Mouse (Mus musculus) midbrain, embryonic 16.5 days (tissue): ENCODE measurements around the gene Ssx2ip. TPM values are rescaled to one million over a fixed set of nuclear protein-coding genes. Genes with fewer than 3 reads are reported as not detected.

ENCODE experiments used
- ATAC-seq: fragments of 200-750 bp; cut with Nextera tagmentation; 2 replicates; pipeline ENCODE4 v1.8.0; 2017; ENCODE audit warnings: moderate TSS enrichment
- H3K27ac ChIP-seq: fragments of 300-500 bp; sonication (generic); 2 replicates; pipeline ENCODE4 v1.5.1; 2014; ENCODE audit warnings: mild to moderate bottlenecking, low read length, mixed read lengths
- H3K27me3 ChIP-seq: fragments of 300-500 bp; sonication (generic); 2 replicates; pipeline ENCODE4 v1.6.1; 2014; ENCODE audit warnings: low read depth, low read length, mixed read lengths; ENCODE audit not compliant: control insufficient read depth, insufficient read depth
- H3K36me3 ChIP-seq: fragments of 300-500 bp; sonication (generic); 2 replicates; pipeline ENCODE4 v1.6.1; 2014; ENCODE audit warnings: mild to moderate bottlenecking, low read length, moderate library complexity, mixed read lengths; ENCODE audit not compliant: control insufficient read depth, insufficient read depth
- H3K4me1 ChIP-seq: fragments of 300-500 bp; sonication (generic); 2 replicates; pipeline ENCODE4 v1.6.1; 2014; ENCODE audit warnings: mild to moderate bottlenecking, low read length, mixed read lengths; ENCODE audit not compliant: control insufficient read depth, insufficient read depth
- H3K4me2 ChIP-seq: fragments of 300-500 bp; sonication (generic); 2 replicates; pipeline ENCODE4 v1.6.1; 2014; ENCODE audit warnings: mild to moderate bottlenecking, low read length, mixed read lengths
- H3K4me3 ChIP-seq: fragments of 300-500 bp; sonication (generic); 2 replicates; pipeline ENCODE4 v1.5.1; 2014; ENCODE audit warnings: low read depth, mild to moderate bottlenecking, low read length, moderate library complexity, mixed read lengths
- H3K9ac ChIP-seq: fragments of 300-500 bp; sonication (generic); 2 replicates; pipeline ENCODE4 v1.6.1; 2014; ENCODE audit warnings: low read depth, low read length, mixed read lengths
- H3K9me3 ChIP-seq: fragments of 300-500 bp; sonication (generic); replicated peaks from 2 replicates; pipeline ENCODE4 v1.6.1; 2014; ENCODE audit warnings: mild to moderate bottlenecking, low read length, mixed read lengths; ENCODE audit not compliant: control insufficient read depth, poor library complexity, severe bottlenecking
- WGBS: fragments of 180-500 bp; shearing (Covaris S2); extraction: QIAGEN DNeasy Blood & Tissue Kit; methylation state at CpG from one replicate; pipeline ENCODE4 v1.1.7; 2014; 5-methylcytosine and 5-hydroxymethylcytosine counted together
- polyA plus RNA-seq: library from polyadenylated mRNA; unstranded; fragments of >200 nt; fragmentation: Nextera tagmentation; extraction: Ambion mirVana; gene quantifications from 2 replicates; pipeline ENCODE4 v1.2.1, GENCODE M21; 2015

Gene Ssx2ip
- polyA plus RNA-seq, 1 experiment from 2014 or later: 18.0 TPM

GRCm38 (mm10) chr3:146376337-146377130 is 27.9 kb upstream of the Ssx2ip start:
- no peak for ATAC-seq
- Histone ChIP-seq H3K4me1 (no peaks in the 10 kb centered on the region), H3K9ac (no peak overlapping the region), H3K27ac (no peak overlapping the region), H3K36me3 (no peaks in the 10 kb centered on the region), H3K4me2 (no peak overlapping the region), H3K9me3 (no peaks in the 10 kb centered on the region), H3K27me3 (no peaks in the 10 kb centered on the region), H3K4me3 (no peak overlapping the region)
- 86% methylated on average over 15 of the region's 15 CpGs for WGBS

- Histone ChIP-seq H3K36me3 (no peaks in the 10 kb centered on the region), H3K27ac (no peak overlapping the region), H3K4me1 (no peaks in the 10 kb centered on the region), H3K4me3 (no peak overlapping the region), H3K27me3 (no peaks in the 10 kb centered on the region), H3K4me2 (no peak overlapping the region), H3K9me3 (no peaks in the 10 kb centered on the region), H3K9ac (no peak overlapping the region)
- 88% methylated on average over 5 of the region's 5 CpGs for WGBS
- ATAC-seq: no peak
Observed at GRCm38 (mm10) chr3:146377216-146377615, 27.2 kb upstream of the Ssx2ip start.

GRCm38 (mm10) chr3:146378753-146379152 is 25.7 kb upstream of the Ssx2ip start:
- no peak for ATAC-seq
- Histone ChIP-seq H3K36me3 (no peaks in the 10 kb centered on the region), H3K4me2 (no peak overlapping the region), H3K27ac (no peak overlapping the region), H3K9me3 (no peaks in the 10 kb centered on the region), H3K4me3 (no peak overlapping the region), H3K27me3 (no peaks in the 10 kb centered on the region), H3K9ac (no peak overlapping the region), H3K4me1 (no peaks in the 10 kb centered on the region)
- 84% methylated on average over 8 of the region's 8 CpGs for WGBS

GRCm38 (mm10) chr3:146379740-146380466 is 24.5 kb upstream of the Ssx2ip start:
- Histone ChIP-seq H3K27me3 (no peaks in the 10 kb centered on the region), H3K4me1 (no peaks in the 10 kb centered on the region), H3K9ac (no peak overlapping the region), H3K9me3 (no peaks in the 10 kb centered on the region), H3K27ac (no peak overlapping the region), H3K36me3 (no peaks in the 10 kb centered on the region), H3K4me2 (no peak overlapping the region), H3K4me3 (no peak overlapping the region)
- no peak for ATAC-seq
- 26% methylated on average over 9 of the region's 9 CpGs for WGBS

GRCm38 (mm10) chr3:146380874-146381273 is 23.6 kb upstream of the Ssx2ip start:
- Histone ChIP-seq H3K9me3 (no peaks in the 10 kb centered on the region), H3K27ac (no peak overlapping the region), H3K4me2 (no peak overlapping the region), H3K4me1 (no peaks in the 10 kb centered on the region), H3K36me3 (no peaks in the 10 kb centered on the region), H3K27me3 (no peaks in the 10 kb centered on the region), H3K9ac (no peak overlapping the region), H3K4me3 (no peak overlapping the region)
- ATAC-seq: no peak
- WGBS: 84% methylated on average over 2 of the region's 2 CpGs

GRCm38 (mm10) chr3:146381471-146381870 is 23.0 kb upstream of the Ssx2ip start:
- Histone ChIP-seq H3K9ac (no peak overlapping the region), H3K27ac (no peak overlapping the region), H3K4me2 (no peak overlapping the region), H3K4me3 (no peak overlapping the region), H3K9me3 (no peaks in the 10 kb centered on the region), H3K27me3 (no peaks in the 10 kb centered on the region), H3K36me3 (no peaks in the 10 kb centered on the region), H3K4me1 (no peaks in the 10 kb centered on the region)
- 93% methylated on average over 9 of the region's 9 CpGs for WGBS
- no peak for ATAC-seq

- H3K4me2 ChIP-seq: no peak overlapping the region
- no peak overlapping the region for H3K9ac ChIP-seq
- WGBS: 67% methylated on average over 3 of the region's 3 CpGs
- H3K9me3 ChIP-seq: no peaks in the 10 kb centered on the region
- H3K36me3 ChIP-seq: no peaks in the 10 kb centered on the region
- H3K4me3 ChIP-seq: no peak overlapping the region
- H3K27me3 ChIP-seq: no peaks in the 10 kb centered on the region
- no peak for ATAC-seq
- no peaks in the 10 kb centered on the region for H3K4me1 ChIP-seq
- H3K27ac ChIP-seq: no peak overlapping the region
Observed at GRCm38 (mm10) chr3:146386800-146387199, 17.6 kb upstream of the Ssx2ip start.

GRCm38 (mm10) chr3:146392656-146393321 is 11.7 kb upstream of the Ssx2ip start:
- peak; percentile 42 for ATAC-seq
- H3K9ac ChIP-seq: 0 out of 2 replicates have a peak overlapping the region, but pooled peaks have one; percentile 16
- H3K4me1 ChIP-seq: no peaks in the 10 kb centered on the region
- no peaks in the 10 kb centered on the region for H3K27me3 ChIP-seq
- WGBS: 62% methylated on average over 19 of the region's 19 CpGs
- H3K9me3 ChIP-seq: no peaks in the 10 kb centered on the region
- H3K4me3 ChIP-seq: peak overlapping the region; percentile 16
- H3K36me3 ChIP-seq: no peaks in the 10 kb centered on the region
- no peak overlapping the region for H3K27ac ChIP-seq
- peak overlapping the region; percentile 43 for H3K4me2 ChIP-seq
